Mouse (Mus musculus): Measurements from ENCODE around the gene Dpep2nb. TPM values are rescaled to one million over a fixed set of nuclear protein-coding genes. Genes with fewer than 3 reads are reported as not detected.
A peak's percentile ranks its signal among the peaks of the same experiment; 100 is the strongest.
"Not testable (repeated sequence)": the region's sequence is repeated elsewhere in the genome, so short reads cannot be mapped to it uniquely, and the experiment has no call there.

The Dpep2nb gene
- total RNA-seq (2021): not detected
- long read RNA-seq, experiment 1: 0 reads
- long read RNA-seq, experiment 2: 0 reads

DNA sequence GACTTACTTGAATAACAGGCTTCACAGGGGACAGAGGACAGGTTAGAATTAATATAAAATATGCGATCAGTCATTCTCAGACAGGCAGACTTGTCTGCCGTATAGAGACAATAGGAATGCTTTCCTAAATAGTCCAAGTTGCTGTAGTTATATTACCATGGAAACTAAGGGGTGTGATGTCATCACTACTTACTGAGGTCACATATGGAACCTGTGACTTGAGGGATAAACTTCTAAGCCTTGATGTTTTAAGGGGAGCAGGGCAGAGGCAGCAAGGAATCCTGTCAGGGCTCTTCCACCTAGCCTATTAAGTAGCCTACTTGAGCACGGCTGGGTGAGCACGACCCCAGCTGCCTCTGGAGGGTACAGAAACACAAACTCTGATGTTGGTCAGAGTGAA lies at the start of gene Dpep2nb:
TSS of gene Dpep2nb (minus strand) at position 101 of the 400 bp plus-strand sequence.
- no peak for DNase-seq (ENCODE audit: low spot score in 2 of 2)

DNA sequence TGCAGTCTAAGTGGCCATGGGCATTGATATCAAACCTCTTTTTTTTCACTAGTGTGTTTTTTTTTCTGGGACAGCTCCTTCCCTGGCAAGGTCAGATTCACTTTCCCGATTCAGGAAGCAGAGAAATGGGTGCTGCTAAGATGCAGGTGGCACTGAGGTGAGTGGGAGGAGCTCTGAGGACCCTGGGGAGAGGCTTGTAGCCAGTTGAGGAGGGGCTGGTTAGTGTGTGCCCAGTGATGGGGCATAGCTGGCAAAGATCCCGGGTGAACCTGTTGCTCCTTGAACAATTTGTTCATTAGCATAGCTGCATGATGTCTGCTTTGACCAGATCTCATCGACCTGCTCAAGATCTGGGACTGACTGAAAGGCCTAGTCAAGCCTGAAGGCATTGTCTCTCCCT lies 49.3 kb upstream of the Dpep2nb start:
- DNase-seq (ENCODE audit: low spot score in 2 of 2): no peak

DNA sequence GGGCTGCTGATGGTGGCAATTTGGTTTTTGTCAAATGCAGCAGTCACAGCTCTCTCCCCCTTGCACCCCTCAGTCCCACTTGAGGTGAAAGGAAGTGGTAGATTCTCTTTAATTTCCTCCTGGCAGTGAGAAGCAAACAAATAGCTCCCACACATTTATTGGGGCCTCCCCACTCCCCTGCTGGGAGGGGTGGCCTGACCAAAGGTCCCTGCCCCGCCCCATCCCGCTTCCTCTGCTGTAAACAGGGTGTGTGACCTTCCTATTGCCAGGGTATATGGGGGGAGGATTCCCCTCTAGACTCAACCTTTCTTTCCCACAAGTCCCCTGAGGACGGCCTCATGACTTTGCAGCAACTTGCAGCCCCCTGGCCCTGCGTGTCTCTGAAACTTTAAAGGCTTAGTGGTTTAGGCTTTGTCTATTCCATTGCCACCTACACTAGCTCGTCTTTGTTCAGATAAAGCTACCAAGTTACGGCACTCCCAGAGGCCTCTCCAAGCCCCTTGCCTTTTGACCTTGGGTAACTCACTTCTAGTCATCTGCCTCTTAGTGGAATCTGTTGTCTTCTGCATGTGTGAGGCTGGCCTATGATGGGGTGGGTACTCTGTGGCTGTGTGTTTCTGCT lies 48.5 kb upstream of the Dpep2nb start:
- DNase-seq (ENCODE audit: low spot score in 2 of 2): no peak

DNA sequence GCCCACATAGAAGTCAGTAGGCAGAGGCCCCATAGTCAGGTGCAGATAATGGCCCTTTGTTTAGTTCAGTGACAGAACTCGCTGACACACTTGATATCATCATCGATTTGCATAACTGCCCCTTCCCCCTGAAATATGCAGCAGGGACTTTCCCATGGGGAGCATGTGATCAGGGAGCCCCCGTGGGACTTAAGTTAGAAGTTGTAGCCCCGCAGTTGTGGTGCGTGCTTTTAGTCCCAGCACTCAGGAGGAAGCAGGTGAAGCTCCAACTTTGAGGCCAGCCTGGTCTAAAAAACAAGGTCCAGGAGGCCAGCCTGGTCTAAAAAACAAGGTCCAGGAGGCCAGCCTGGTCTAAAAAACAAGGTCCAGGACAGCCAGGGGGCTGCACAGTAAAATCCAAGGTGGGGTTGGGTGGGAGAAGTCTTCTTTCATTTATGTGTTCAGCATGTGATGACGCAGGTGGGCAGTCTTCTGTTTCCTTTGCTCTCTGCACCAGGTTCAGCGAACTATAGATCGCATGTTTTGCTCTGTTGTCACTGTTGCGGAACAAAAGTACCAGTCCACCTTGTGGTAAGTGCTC lies 46.8 kb upstream of the Dpep2nb start:
- no peak for DNase-seq (ENCODE audit: low spot score in 2 of 2)

DNA sequence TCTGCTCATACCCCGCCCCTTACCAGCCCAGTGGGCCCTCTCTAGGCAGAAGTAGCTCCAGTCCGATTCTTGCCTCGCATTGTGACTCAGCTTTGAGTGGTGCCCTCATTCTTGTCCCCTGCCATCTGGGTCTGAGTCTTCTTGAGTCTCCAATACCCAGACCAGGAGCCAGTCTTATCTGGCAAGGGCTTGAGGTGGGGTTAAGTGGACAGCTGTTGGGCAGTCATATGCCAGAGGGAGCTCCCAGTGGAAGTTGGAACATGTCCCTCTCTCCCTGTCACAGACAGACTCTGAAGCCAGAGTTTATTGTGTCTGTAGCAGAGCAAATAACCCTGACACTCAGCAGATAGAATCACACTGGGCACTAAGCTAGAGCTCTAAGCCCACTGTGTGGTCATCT lies 45.3 kb upstream of the Dpep2nb start:
- DNase-seq (ENCODE audit: low spot score in 2 of 2): no peak

DNA sequence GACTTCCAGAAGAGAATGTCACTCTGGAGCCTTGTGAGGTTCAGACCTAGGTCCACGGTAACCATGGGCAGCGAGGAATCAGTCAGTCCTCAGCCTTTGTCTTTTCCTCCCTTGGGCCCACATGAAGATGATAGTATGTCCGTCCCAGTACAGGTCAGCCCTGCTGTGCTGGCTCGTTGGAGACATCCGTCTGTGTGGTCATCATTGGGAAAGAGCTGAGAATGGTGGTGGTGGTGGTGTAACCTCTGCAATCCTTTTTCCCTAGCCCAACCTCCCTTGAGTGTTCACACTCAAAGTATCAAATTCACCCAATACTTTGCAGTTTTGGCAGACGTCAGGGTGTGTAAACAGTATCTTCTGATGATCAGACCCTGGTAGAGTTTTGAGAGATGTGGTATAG lies 44.1 kb upstream of the Dpep2nb start:
- DNase-seq (ENCODE audit: low spot score in 2 of 2): no peak

DNA sequence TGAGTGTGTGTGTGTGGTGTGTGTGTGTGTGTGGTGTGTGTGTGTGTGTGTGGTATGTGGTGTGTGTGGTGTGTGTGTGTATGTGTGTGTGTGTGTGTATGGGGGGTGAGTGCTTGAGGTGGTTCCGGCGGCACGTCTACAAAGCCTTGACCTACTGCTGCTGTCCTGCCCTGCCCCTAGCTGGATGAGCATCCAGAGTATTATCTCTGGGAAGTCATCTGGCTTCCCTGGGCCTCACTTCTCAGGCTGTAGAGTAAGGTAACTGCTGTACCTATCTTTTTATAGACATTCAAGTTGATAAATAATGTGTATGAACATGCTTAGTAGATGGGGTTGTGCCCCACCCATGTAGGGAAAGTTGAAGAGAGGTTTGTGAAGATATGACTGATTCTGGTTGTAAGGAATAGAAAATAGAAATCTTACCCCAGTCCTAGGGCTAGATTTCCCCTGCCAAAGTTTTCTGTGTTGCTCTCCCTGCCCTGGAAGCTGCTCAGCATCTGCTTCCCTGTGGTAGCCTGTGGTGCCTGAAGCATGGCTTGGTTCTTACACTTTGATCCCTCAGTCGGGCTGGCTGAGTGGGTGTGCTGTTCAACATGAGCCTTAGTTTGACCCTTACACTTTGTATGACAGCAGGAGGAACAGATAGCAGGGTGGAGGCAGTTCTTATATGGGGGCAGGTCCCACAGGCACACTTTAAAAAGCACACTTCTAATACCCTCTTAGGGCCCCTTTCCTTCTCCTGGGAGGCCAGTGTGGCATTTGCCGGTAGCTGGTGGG lies 42.3 kb upstream of the Dpep2nb start:
- no peak for DNase-seq (ENCODE audit: low spot score in 2 of 2)

DNA sequence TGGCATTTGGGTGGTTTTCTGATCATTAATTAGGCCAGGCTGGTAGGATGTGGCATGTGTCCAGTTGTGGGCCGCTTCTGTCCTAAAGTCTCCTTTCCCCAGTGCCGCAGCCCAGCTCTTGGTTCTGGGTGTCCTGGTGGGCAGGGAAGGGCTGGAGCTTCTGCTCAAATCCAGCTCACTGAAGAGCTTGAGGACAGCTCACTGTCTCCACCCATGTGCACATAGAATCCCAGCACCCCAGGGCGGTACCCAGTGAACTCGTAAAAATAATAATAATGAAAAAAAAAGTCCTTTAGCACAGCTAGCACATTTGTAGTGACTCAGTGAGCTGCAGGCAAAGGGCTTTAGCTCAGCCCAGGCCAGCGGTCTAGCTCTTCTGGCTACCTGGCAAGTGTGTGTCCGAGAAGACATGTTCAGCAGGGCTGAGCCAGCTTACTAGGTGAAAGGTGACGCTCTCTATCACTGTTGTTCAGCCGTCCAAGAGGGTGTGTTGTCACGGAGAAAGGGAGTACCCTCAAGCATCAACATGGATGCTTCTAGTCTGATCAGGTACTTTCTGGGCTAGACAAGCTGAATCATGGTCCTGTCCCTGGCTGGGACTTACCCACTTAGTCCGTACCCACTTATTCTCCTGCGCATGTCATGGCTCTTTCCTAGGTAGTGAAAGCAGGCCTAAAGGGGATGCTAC lies 41.2 kb upstream of the Dpep2nb start:
- DNase-seq (ENCODE audit: low spot score in 2 of 2): no peak

DNA sequence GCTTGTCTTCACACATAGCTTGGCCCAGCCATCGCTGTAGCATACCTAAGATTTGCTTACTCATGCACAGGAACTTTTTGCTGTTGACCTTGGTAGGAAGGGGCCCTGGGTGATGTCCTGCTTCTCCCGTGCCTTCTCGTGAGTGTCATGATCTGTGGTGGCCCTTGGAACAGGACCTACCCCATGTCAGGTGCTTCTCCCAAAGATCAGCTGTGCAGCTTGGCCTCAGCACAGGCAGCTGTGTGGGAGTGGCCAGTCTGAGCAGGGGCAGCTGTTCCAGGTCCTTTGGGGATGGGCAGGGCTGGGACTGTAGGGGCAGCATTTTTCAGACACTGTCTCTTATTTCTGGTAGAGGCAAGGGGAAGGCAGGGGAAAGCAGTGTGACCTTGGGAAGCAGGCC lies 38.4 kb upstream of the Dpep2nb start:
- DNase-seq (ENCODE audit: low spot score in 2 of 2): no peak

DNA sequence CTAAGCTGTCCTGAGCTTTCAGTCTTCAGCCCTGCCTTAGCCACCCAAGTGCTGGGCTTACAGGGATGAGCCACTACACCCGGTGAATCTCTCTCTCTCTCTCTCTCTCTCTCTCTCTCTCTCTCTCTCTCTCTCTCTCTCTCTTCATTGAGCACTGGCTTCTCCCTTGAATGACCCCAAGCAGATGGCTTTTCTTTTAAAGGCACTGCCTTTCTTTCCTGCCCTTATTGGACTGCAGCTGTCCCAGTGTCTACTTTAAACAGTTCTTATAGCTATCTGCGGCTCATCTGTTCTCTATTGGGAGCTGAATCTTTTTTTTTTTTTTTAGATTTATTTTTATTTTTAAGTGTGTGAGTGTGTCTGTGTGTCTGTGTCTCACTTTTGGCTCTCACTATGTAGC lies 37.3 kb upstream of the Dpep2nb start:
- DNase-seq (ENCODE audit: low spot score in 2 of 2): no peak

DNA sequence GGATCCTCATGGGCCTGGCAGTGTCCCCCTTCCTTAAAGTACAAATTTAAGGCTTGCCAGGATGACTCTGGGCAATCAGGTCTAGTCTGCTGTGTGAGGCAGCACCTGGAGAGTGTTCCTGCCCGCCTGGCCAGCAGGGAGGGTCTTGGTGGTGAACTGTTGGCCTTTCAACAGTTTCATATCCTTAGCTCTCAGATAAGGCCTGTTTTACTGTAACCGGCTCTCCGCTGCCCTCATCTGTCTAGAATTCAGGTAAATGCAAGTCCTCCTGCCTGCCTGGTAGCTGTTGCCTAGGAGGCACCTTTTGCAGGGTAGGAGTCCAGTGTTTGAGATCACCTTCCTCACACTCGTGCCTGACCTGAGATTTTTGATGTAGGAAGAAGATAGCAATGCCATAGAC lies 34.4 kb upstream of the Dpep2nb start:
- no peak for DNase-seq (ENCODE audit: low spot score in 2 of 2)

DNA sequence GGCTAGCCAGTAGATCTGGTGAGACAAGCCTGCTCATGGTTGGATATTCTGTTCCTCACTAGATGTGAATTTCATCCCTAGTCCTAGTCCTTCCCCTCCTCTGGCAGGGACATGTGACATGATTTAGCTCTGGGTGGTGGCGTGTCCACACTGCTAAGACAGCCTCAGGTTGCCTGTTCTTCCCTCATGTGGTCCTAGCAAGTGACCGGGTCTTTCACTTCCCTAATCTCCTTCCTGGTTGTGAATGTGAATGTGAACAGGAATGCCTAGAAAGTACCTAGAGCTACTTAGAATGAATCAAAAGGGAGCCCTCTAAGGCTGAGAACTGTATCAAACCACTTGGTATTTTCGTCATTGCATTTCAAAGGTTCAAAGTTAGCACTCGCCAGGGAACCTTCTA lies 33.8 kb upstream of the Dpep2nb start:
- DNase-seq (ENCODE audit: low spot score in 2 of 2): no peak

DNA sequence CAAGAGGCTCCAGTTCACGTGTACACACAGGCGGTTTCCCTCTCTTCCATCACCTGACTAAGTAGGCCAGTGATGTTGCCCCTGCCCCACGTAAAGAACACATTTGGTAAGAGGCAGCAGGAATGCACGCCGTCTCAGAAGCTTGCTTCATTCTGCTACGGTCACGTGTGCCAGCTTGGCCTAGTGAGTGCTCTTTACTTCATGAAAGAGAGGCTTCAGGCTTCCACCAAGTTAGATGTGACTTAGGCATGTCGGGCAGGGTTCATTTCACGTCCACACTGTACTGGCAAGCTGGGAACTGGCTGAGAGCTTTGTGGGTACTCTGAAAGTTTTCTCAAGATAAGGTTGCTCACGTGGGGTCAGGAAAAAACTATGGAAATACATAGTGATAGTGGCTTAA lies 32.9 kb upstream of the Dpep2nb start:
- no peak for DNase-seq (ENCODE audit: low spot score in 2 of 2)

DNA sequence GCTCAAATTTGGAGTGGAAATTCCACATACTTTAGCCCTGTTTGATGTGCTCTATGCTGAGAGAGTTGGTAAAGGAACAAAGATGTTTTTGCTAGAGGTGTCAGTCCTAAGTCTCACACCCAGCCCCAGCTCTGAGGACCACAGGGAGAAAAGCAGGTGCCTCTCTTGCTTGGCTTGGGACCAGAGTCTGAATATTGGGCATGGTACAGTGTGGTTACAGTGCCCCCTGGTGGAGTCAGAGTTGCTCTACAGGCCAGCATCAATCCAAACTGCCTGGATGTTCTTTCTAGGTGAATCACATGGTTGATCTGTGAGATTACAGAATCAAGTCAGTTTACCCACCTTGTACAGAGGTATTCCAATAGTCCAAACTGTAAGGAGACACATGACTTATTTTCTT lies 16.7 kb upstream of the Dpep2nb start:
- peak; percentile 78 to 89 for DNase-seq (ENCODE audit: low spot score in 2 of 2)

DNA sequence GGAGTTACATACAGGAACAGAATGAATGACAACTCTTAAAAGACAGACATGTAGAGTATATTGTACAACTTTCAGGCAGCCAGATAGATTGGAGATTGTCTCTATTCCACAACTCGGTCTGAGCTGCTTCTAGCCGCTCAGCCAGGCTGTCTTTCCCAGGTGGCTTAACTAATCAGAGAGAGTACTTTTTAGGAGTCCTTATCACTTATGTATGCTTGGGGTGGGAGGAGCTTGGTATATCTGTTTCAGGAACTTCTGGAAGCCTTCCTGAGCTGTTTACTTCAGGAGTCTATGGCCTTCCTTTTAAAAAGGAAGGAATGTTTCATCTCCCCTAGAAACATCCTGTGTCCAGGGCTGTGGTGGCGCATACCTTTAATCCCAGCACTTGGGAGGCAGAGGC lies 12.3 kb upstream of the Dpep2nb start:
- DNase-seq (ENCODE audit: low spot score in 2 of 2): no peak

DNA sequence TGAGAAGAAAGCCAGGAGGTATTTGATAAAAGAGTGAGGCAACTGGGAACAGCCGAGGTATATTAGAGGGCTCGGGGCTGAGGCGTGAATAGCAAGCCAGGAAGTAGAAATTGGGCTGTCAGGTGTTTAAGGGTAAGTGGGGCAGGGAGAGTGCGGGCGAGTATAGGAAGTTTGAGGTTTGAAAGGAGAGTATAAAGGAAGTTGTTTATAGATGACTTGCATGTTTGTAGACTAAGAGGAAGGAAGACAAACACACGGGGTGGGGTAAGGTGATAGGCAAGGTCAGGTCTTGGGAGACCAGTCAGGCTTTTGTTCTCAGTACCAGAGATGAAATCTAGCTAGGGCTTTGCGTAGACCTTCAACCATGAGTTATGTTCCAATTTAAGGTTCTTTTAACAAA lies 11.4 kb upstream of the Dpep2nb start:
- no peak for DNase-seq (ENCODE audit: low spot score in 2 of 2)

DNA sequence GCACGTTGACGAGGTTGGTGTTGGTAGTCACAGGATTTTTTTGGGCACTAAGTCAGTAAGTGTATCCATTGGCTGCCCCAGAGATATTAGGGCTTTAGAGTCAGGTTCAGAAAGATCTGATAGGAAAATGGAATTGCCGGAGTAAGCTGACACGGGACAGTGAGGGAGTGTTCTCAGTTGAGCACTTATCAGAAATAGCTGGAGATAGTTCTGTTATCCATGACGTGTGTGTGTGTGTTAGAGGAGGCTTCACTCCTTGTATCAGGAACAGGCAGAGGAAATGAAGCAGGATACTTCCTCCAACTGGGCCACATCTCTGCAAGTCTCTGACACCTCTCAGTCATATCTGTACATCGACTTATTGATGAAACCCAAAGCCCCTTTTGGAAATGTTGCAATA lies 10.5 kb upstream of the Dpep2nb start:
- DNase-seq (ENCODE audit: low spot score in 2 of 2): no peak

DNA sequence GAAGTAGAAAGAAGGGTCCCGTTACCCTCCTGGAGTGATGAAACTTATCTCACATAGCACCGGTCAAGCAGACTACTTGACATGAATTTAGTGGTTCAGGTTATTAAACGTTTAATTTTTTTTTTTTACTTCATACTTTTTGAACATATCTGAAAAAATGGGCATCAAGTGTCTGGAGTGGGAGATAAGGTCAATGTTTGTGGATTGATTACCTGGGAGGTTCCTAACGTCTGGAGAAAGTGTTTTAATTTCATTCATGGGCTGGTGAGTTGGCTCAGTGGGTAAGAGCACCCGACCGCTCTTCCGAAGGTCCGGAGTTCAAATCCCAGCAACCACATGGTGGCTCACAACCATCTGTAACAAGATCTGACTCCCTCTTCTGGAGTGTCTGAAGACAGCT lies 6.4 kb upstream of the Dpep2nb start:
- DNase-seq (ENCODE audit: low spot score in 2 of 2): not testable (repeated sequence)

DNA sequence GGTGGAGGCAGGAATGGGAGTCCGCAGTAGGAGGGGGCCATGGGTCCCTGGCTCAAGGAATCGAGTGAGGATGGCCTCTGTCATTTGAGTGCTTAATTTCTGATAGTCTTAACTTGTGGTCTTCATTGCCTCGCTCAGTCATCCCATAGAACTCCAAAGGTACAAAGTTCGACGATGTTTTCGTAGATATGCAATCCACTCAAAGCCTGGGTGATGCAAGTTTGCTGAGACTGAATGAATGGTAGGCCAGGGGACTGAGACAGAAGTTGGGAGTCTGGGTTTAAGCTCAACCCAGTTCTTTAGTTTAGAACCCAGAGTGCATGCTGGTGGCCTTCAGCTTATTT lies 5.8 kb upstream of the Dpep2nb start, which contains the start of gene Ddx28:
TSS of gene Ddx28 (minus strand) at position 240 of the 344 bp plus-strand sequence.
- DNase-seq (ENCODE audit: low spot score in 2 of 2): no peak

DNA sequence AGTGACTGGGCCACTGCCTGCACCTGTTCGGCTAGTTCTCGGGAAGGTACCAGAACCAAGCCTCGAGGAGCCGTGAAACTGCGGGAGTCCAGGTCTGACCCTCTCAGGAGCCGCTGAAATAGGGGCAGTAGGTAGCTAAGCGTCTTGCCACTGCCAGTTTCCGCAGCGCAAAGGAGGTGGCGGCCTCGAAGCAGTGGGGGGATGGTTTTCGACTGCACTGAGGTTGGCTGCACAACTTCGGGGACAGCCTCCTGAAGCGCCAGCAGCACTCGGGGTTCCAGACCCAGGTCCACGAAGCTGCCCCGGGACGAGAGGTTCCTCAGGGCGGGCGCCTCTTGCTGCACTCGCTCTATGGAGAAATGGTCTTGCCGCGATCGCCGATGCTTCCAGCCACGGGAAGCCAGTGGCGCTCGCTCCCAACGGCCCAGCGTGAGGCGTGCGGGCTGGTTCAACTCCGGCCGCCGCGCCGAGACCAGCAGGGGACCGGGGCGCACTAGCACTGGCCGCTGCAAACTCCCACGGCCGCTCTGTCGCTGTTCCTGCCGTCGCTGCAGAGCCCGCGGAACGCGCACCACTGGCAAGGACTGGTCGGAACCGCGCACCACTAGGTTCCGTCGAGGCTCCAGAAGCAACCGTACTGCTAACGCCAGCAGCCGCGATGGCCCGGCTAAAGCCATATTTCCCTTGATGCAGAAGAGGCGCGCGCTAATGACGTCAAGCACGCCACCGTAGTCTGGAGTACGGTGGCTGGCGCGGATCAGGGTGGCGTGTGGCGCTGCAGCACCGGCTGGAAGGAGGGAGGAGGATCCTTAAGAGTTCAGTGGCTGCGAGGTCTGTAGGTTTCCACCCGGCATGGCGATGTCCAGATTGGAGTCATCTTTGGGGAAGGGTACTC lies 5.2 kb upstream of the Dpep2nb start:
- DNase-seq (ENCODE audit: low spot score in 2 of 2): peak; percentile 90 to 94

DNA sequence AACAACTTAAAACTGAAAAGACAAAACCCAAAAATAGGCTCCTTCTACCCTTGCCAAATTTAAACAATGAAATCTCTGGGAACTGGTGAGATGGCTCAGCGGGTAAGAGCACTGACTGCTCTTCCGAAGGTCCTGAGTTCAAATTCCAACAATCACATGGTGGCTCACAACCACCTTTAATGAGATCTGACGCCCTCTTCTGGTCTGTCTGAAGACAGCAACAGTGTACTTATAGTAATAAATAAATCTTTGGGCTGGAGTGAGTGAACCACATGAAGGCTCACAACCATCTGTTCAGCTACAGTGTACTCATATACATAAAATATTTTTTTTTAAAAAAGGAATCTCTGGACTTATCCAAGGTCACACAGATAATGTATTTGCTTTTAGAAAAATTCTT lies 2.1 kb upstream of the Dpep2nb start:
- not testable (repeated sequence) for DNase-seq (ENCODE audit: low spot score in 2 of 2)

Data from layer of hippocampus, postnatal 14 days (tissue).